Mouse (Mus musculus): ENCODE results near the gene Carf. TPM values are rescaled to one million over a fixed set of nuclear protein-coding genes. Genes with fewer than 3 reads are reported as not detected.

Gene Carf
- polyA plus RNA-seq, 2 experiments: 1.5 to 1.9 TPM

GRCm38 (mm10) chr1:60199006-60199405, 101.0 kb downstream of the Carf start:
- no peak overlapping the region for H3K4me3 ChIP-seq (ENCODE audit: insufficient read depth in 1 of 2, low read depth in 2 of 2, low read length in 2 of 2)
- TF ChIP-seq EP300 (IDR thresholded peaks at IDR 0.05; ENCODE audit: low read depth): no peak
- no peak for TF ChIP-seq CTCF (IDR thresholded peaks at IDR 0.05; ENCODE audit: low read depth)
- DNase-seq (ENCODE audit: low read depth in 3 of 3, low spot score in 3 of 3) (no peak), ATAC-seq (ENCODE audit: insufficient read depth) (no peak)
- WGBS (ENCODE audit: insufficient replicate concordance): 68% methylated on average over 4 of the region's 4 CpGs
- H3K27me3 ChIP-seq (ENCODE audit: control insufficient read depth, insufficient read depth, low read length): no peaks in the 10 kb centered on the region
- H3K36me3 ChIP-seq (replicated peaks; ENCODE audit: control insufficient read depth, insufficient read depth, low read depth): peaks cover 2% of the 10 kb centered on the region; the same call in 1 of the 2 replicates
- H3K9ac ChIP-seq (replicated peaks): no peak overlapping the region
- H3K4me2 ChIP-seq (ENCODE audit: low read depth): no peak overlapping the region
- H3K27ac ChIP-seq: no peak overlapping the region
- H3K9me3 ChIP-seq (ENCODE audit: control insufficient read depth, low read length): no peaks in the 10 kb centered on the region
- H3K4me1 ChIP-seq (replicated peaks; ENCODE audit: control insufficient read depth in 2 of 2, insufficient read depth in 2 of 2, low read length in 1 of 2): no peaks in the 10 kb centered on the region

Other genes starting within 250 kb of the Carf start
- gene Fam117b, start 185.2 kb upstream of the Carf start, polyA plus RNA-seq (2012; rRNA removed): 2.0 and 2.8 TPM in 2 replicates
- gene Fam117b, start 185.2 kb upstream of the Carf start, polyA plus RNA-seq (2014; fragmentation: Nextera tagmentation; extraction: Ambion mirVana): 2.6 and 3.0 TPM in 2 replicates
- 0.18 and 0.22 TPM in 2 replicates for gene Ica1l, start 55.1 kb upstream of the Carf start, polyA plus RNA-seq (2012; rRNA removed)
- gene Ica1l, start 55.1 kb upstream of the Carf start, polyA plus RNA-seq (2014; fragmentation: Nextera tagmentation; extraction: Ambion mirVana): 0.10 and 0.61 TPM in 2 replicates
- 6.7 and 14.4 TPM in 2 replicates for gene Wdr12, start 398 bp downstream of the Carf start, polyA plus RNA-seq (2012; rRNA removed)
- 38.2 and 42.1 TPM in 2 replicates for gene Wdr12, start 398 bp downstream of the Carf start, polyA plus RNA-seq (2014; fragmentation: Nextera tagmentation; extraction: Ambion mirVana)
- gene Nbeal1, start 82.4 kb downstream of the Carf start, polyA plus RNA-seq (2012; rRNA removed): 0.65 TPM in 2 replicates
- 1.3 and 1.4 TPM in 2 replicates for gene Nbeal1, start 82.4 kb downstream of the Carf start, polyA plus RNA-seq (2014; fragmentation: Nextera tagmentation; extraction: Ambion mirVana)
- gene Cyp20a1, start 245.1 kb downstream of the Carf start, polyA plus RNA-seq (2012; rRNA removed): 5.7 and 8.0 TPM in 2 replicates
- gene Cyp20a1, start 245.1 kb downstream of the Carf start, polyA plus RNA-seq (2014; fragmentation: Nextera tagmentation; extraction: Ambion mirVana): 3.1 TPM in 2 replicates